Mouse (Mus musculus) left cerebral cortex, postnatal 4 days (tissue): ENCODE data around the gene Arrdc5. TPM values are rescaled to one million over a fixed set of nuclear protein-coding genes. Genes with fewer than 3 reads are reported as not detected.
A peak's percentile ranks its signal among the peaks of the same experiment; 100 is the strongest.
"Not testable (repeated sequence)": the region's sequence is repeated elsewhere in the genome, so short reads cannot be mapped to it uniquely, and the experiment has no call there.

Experiments
- DNase-seq: peaks from one replicate; pipeline ENCODE4 v3.0.0-alpha.2; 2022
- intact Hi-C: fragments of 180-260 bp; cut with DNase I; formaldehyde crosslinking; loops from one replicate; pipeline ENCODE4 v1.15.1; 2025
- total RNA-seq, 2 experiments: library from RNA; stranded (reverse); gene quantifications; 2 replicates each; pipeline ENCODE4 v1.2.3; 2021

Gene Arrdc5
- total RNA-seq, 2 experiments from 2014 or later = not detected

DNA sequence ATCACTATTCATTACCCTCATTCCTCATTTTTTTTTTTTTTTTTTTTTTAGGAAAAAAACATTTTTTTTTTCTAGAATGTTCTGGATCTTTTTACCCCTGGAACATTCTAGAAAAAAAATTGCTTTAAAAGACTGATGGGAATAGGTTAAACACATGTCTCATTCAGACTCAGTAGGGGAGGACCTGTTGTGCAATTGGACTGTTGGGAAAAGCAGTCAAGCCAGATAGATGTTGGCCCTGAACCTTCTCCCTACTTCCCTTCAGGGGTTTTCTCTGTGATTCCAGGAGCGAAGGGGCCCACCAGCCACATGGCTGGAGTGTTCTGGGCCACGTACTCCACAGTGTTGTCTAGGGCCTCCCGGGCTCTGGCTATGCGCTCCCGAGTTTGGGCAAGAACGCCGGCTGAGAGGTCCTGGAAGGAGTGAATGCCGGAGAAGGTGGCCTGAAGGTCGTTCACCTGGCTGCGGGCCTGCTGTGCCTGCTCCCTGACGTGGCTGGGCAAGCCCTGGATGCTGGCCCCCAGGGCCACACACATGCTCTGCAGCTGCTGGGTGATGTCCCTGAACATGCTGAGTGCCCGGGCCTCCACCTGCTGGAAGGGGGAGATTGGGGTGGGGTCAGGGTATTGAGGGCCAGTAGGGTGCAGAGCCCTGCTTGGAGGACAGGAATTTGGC is 20.5 kb downstream of the Arrdc5 start:
- intact Hi-C loops = no loop called here

DNA sequence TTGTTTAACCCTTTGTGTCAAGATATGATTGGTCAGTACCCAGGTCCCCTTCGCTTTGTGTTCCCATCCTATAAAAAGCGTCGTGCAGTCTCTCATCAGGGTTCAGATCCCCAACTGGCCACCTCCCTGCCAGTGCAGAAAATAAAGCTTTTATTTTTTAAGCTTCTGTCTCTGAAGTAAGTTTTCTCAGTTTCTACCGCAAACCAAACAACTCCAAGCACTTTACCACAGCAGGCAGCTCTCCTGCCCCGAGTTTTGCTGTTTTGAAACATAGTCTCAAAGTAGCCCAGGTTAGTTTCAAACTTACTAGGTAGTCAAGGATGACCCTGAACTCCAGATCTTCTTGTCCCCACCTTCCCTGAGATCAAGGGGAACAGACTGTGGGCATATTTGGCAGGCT is 21.7 kb downstream of the Arrdc5 start:
- DNase-seq = no peak
- intact Hi-C loops = no loop called here

More for the DNA sequence above, 20.5 kb downstream of the Arrdc5 start:
- DNase-seq = no peak

DNA sequence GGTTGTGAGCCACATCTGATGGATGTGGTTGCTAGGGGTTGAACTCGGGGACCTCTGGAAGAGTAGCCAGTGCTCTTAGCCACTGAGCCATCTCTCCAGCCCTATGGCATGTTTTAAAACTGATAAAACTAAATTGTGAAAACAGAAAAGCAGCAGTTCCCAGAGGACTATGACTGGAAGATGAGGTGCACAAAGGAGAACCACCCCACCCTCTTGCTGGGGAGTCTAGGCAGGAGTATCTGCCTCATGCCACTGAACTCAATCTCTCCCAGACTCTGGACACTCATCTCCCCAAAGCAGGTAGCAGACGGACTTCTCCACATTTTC is 22.6 kb downstream of the Arrdc5 start:
- no peak for DNase-seq

DNA sequence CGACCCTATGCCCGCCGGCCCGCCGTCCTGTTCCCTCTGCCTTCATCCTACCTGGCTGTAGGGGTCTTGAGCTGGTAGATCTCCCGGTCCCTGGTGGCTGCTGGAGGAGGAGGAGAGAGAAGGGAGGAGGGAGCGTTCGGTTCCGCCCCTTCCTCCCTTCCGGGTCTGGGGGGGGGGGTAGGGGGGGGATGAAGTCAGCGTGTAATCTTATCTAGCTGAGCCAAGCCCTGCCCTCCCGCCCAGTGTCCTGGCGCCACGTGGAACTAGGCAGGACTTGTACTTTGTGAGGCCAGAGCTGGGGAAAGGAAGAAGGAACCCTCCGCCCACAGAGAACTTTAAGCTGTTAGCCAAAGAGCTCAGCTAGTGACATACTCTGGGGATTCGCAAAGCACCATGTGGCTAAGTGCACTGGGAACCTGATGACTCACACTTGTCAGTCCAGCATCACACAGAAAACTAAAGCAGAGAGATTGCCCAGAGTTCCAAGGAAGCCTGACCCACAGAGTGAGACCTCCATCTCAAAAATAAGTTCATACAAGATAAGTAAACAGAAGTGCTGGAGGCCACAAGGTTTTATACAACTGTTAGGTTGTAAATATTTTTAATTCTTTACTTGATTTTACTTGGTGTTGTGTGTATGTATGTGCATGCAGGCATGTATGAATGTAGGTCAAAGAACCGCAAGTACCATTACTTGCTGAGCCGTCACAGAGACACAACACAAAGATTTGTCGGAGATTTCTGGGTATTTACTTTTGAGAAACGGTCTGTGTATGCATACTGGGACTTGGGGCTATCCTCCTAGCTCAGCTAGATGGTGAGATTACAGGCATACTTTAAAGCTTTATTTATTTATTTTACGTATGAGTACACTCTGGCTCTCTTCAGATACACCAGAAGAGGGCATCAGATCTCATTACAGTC is 23.2 kb downstream of the Arrdc5 start, which contains the start of gene Ticam1:
Ticam1 (minus strand) TSS at position 144 of the 924 bp plus-strand sequence.
- intact Hi-C loops = no loop called here
- DNase-seq = peak; percentile 84

More for the DNA sequence above, 22.6 kb downstream of the Arrdc5 start:
- intact Hi-C loops = no loop called here

DNA sequence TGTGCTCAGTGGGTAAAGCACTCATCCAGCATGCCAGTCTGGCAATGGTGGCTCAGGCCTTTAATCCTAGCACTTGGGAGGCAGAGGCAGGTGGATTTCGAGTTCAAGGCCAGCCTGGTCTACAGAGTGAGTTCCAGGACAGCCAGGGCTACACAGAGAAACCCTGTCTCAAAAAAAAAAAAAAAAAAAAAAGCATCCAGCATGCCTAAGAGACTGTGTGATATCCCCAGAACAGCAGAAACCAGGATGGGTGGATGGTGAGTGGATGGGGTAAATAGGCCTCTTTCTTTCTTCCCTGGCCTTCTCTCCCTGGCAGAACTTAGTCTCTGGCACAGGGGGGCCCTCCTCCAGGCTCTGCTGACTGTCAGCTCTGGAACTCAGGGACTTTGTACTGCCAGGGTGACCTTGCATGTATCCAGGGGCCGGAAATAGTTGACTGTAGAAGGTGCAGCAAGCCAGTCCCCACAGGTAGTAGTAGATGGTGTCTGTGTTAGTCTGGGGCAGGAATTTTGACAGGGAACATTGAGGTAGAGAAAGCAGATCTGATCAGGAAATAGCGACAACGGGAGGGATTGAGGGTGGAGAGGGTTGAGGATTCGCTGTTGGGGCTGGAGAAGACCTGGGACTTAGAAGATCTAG is 24.1 kb downstream of the Arrdc5 start:
- DNase-seq = no peak
- intact Hi-C loops = no loop called here

DNA sequence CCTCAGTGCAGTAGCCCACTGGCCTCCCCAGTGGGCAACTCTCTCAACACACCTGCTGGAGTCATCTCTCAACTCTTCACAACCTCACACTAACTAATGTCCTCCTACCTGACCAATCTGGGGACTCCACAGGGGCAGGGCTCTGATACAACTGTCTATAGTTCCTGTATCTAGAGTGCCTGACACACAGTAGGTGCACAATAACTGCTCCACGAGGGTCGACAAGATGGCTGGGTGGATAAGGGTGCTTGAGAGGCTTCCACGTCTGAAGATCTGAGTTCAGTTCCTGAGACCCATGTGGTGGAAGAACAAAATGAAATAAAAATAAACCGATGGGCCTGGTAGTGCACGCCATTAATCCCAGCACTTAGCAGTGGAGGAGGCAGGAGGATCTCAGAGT is 26.1 kb downstream of the Arrdc5 start:
- no peak for DNase-seq
- intact Hi-C loops = no loop called here

DNA sequence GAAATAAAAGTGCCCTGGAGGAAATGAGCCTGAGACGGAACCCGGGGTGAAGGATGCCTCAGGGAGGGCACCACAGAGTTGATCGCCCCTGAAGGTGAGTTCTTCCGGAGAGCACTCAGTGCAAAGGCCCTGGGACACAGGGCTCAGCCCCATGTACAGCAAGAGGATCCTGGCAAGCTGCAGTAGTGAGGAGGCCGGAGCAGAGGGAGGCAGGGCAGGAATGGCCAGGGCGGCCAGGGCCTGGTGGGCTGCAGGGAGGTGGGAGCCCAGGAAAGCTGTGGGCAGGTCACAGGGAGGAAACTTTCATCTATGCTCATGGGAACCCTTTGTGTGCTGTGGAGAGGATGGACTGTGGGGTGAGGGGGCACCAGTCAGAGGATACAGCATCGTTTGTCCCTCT is 26.6 kb downstream of the Arrdc5 start:
- DNase-seq = no peak
- intact Hi-C loops = no loop called here

DNA sequence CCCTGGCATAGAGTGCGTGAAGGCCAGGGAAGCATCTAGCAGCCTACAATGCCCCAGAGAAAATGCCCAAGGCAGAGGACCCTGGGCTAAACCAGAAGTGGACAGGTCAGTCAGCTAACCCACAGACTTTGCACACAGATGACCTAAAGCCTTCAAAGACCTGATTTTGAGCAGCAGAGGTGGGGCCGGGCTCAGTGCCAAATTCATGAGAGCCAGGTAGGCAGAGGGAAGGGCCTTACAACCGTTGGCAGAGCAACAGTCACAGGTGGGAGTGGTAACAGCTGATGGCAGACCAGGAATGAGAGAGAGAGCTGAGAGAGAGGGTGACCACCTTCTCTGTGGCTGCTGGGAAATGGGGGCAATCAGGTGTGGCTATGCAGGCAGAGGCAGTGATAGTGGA is 27.4 kb downstream of the Arrdc5 start:
- intact Hi-C loops = no loop called here
- no peak for DNase-seq

DNA sequence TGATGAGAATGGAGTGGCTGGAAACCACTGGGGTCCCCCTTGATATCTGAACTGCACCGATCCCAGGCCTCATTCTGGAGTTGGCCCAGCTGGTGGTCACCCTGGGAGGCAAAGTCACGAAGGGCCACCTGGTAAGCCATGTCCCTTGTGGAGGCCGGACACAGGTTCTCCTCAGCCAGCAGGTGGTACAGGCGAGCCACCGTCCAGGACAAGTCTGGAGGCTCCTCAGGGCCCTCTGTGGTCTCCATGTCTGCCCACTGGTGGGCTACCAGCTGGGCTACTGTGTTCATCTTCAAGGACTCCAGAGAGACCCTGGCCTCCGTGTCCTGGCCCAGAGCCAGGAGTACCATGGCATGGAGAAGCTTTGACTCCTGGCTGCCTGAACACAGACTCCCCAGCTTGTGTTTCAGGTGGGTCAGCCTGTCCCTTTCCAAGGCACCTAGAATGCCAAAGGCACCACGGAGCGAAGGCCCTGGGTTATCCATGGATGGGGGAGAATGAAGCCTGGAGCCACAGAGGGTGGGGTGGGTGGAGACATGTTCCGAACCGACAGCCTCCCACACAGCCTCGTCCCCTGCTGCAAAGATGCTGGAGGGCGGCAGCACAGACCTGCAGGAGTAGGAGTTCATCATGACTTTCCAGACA is 28.4 kb downstream of the Arrdc5 start:
- DNase-seq = no peak
- intact Hi-C loops = no loop called here

DNA sequence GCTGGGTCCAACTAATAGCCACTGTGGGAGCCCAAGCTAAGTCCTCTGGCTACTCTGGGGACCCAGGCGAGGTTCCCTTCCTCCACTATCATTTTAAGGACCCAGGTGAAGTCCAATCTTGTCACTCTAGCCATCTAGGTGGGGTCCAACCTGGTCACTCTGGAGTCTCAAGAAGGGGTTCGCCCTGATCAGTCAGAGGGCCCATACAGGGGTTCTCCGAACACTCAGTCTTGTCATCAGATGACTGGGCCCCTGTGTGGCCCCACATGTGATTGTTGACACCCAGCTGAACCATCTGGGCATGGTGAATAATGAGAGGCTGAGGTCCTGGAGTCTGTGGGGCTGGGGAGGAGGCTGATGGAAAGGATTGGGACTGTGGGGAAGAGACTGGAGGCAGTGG is 30.3 kb downstream of the Arrdc5 start:
- intact Hi-C loops = no loop called here
- DNase-seq = no peak

DNA sequence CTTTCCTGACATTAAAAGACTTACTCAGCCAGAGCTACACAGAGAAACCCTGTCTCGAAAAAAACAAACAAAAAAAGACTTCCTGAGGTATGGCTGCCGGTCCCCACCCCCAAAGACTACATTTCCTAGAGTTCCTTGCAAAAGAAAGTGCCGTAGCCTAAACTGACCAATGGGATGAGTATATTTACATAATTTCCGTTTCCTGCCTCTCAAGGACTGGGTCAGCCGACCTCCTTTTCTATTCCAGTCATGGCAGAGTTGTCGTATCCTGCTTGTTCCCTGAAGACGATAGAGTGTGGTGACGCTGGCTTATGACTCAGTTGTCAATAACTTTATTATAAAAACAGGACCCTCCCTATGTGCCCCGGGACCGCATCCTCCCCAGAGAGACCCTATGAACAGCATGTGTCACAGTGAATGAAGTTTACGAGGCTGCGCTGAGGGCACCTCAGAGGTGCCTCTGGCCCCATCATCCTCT is 30.9 kb downstream of the Arrdc5 start:
- intact Hi-C loops = no loop called here
- peak; percentile 49 for DNase-seq

DNA sequence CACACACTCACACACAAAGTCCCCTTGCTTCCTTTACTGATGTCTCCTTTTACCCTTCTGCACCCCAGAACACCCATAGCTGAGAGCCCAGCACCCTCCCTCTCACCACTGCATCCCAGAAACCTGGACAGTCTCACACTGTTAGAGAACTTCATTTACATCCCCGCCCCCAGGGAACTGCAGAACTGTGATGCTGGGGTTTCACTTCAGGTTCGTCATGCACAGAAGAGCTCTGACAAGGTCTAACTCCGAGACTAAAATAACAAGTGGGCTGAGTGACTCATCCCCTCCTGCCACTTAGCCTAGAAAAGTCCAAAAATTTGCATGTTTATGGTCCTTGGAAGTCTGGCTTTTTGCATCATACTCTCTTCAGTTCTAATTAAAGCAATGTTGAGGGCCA is 33.8 kb downstream of the Arrdc5 start:
- intact Hi-C loops = no loop called here

DNA sequence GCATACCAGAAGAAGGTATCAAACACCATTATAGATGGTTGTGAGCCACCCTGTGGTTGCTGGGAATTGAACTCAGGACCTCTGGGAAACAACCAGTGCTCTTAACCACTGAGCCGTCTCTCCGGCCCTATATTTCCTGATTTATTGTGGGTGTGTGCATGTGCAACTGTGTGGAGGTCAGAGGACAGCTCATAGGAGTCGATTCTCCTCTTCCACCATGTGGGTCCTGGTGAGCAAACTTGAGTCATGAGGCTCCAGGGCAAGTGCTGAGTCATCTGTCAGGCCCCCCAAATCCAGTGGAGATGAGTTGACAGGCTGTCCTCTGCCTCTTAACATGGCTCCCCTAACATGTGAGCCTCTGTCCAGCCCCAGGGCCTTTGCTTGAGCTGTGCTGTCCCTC is 34.2 kb downstream of the Arrdc5 start:
- intact Hi-C loops = no loop called here
- DNase-seq = no peak

More for the DNA sequence above, 33.8 kb downstream of the Arrdc5 start:
- DNase-seq = no peak

DNA sequence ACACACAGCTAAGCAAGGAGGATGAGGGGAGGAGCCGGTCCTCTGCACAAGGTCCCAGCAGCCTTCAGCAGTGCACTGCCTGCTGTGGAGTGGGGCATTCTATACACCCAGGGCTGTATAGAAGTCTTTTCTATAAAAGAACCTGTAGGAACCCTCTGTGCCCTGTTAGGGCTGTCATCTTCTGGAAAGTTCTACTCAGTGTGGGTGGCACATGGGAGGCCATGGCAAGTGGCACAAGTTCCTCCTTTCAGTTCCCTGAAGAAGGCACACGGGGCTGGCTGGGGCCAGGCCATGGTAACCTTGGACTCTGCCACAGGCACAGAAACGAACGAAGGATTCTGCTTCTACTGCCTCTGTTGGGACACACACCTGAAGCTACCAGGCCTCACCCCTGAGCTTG is 35.1 kb downstream of the Arrdc5 start:
- intact Hi-C loops = no loop called here
- no peak for DNase-seq

DNA sequence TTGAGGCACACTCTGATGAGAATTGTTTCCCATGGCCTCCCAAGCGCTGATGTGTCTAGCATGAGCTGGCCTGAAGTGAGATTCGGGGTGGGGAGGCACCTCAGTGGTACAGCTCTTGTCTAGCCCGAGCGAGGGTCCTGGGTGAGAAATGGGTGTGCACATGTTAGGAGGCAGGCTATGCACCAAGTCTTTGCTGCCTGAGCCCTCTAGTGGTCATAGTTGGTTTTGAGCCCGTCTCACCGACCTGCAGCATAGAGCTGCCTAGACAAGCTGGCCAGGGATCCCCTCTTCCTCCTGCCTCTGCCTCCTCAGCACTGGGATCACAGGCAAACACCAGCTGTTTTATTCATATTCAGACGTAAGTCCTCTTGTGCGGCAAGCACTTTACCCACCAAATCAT is 36.1 kb downstream of the Arrdc5 start:
- intact Hi-C loops = no loop called here

DNA sequence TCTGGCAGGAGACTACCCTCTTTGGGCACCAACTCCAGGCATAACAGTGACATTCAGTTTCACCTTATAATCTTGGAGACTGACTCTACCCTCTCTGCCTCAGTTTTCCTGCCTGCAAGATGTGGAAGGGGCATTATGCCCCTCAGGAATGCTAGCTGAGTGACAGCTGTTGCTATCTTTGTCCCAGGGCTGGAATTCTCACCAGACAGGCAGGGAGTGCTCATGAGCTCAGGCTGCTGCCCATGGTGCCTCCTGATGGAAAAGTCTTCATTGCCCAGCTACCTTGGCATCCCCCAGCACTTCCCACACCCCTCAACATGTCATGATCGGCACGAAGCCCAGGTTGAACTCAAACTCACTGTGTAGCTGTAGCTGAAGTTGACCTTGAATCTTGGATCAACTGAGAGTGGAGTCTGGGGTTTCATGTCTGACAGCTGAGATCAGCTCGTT is 37.4 kb downstream of the Arrdc5 start:
- no peak for DNase-seq
- intact Hi-C loops = no loop called here

More for the DNA sequence above, 36.1 kb downstream of the Arrdc5 start:
- DNase-seq = peak; percentile 77

DNA sequence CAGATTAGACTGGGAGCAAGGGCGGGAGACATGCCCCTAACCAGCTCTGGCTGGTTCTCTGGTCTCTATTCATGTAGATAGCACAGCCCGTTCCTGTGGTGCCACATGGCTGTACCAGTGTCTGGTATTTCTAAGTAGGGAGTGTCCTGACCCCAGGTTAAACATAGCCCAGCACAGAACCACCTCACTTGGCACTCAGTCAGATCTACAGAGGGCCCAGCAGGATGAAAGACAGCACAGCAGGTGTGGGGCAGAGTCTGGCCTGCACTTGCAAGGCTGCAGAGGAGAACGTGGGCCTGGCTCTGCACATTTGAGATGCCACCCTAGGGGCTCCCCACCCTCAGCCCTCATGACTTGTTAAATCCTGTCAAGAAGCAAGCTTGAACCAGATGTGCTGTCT is 38.9 kb downstream of the Arrdc5 start:
- intact Hi-C loops = no loop called here
- no peak for DNase-seq

DNA sequence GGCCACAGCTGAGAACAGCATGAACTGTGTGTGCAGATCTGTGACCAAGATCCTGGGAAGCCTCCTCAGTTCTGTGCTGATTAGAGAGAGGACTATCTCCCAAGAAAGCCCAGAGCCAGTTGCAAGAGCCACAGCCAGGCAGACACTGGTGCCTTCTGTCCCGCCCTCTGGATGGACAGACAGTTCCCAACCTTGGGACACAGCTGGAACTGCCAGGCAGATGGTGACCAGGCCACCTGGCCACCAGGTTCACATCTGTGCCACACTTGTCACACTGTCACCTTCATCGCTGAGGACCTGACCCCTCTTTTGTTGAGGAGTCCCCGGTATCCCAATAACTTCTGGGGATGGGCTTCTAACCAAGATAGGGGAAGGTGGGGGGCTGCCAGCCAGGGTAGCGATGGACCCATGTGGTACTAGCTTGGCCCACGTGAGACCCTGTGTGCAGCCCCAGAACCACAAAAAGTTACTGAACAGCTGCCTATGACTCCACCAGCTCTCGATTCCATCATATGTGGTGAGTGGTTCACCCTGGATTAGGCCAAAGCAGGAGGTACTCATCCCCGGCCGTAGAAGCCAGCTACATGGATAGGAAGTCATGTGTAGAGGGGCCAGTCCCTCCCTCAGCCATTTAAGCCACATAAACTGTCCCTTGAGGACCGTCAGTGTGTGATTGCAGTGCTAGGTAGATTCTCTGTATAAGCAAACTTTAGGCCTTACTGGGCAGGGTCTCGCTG is 40.6 kb downstream of the Arrdc5 start:
- no peak for DNase-seq
- intact Hi-C loops = no loop called here

DNA sequence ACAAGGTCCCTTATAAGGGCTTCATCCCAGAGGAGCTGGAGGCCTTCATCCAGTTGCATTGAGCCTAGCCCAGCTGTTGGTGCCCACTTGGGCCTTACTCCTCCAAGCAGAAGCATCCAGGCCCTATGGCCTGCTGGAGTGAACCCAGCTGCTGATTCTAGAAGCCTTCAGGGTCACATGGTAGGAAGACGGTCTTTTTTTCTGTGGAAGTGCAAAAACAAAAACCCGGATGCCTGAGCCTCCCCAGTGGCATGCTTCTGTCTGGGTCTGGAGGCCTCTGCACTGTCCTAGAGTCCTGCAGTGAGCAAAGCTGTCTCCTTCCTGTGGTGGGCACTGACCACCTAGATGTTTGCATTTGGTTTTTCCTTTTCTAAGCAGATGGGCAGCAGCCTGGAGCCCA is 41.3 kb downstream of the Arrdc5 start:
- intact Hi-C loops, DNase-seq: not testable (repeated sequence)

DNA sequence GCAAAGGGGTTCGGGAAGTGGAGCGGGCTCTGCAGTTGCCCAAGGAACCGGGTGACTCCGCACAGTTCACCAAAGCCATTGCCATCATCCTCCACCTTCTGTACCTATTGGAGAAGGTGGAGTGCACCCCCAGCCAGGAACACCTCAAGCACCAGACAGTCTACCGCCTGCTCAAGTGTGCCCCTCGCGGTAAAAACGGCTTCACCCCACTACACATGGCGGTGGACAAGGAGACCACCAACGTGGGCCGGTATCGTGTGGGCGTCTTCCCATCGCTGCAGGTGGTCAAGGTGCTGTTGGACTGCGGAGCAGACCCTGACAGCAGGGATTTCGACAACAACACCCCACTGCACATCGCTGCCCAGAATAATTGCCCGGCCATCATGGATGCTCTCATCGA is 41.8 kb downstream of the Arrdc5 start:
- DNase-seq, intact Hi-C loops: not testable (repeated sequence)
